Mouse (Mus musculus) layer of hippocampus, postnatal 25 days (tissue): ENCODE data around the gene Lrp5. TPM values are rescaled to one million over a fixed set of nuclear protein-coding genes. Genes with fewer than 3 reads are reported as not detected.

Source experiments
- DNase-seq, 2 experiments: peaks; one replicate each; pipeline ENCODE4 v3.0.0; 2022; ENCODE audit warnings: mixed read lengths in 2 of 2, low spot score in 1 of 2; ENCODE audit errors: extremely low spot score in 1 of 2
- total RNA-seq, 2 experiments: library from RNA; stranded (reverse); gene quantifications; 2 replicates each; pipeline ENCODE4 v1.2.3; 2021

The Lrp5 gene
- total RNA-seq, 2 experiments from 2014 or later = 10.3 to 10.9 TPM

DNA sequence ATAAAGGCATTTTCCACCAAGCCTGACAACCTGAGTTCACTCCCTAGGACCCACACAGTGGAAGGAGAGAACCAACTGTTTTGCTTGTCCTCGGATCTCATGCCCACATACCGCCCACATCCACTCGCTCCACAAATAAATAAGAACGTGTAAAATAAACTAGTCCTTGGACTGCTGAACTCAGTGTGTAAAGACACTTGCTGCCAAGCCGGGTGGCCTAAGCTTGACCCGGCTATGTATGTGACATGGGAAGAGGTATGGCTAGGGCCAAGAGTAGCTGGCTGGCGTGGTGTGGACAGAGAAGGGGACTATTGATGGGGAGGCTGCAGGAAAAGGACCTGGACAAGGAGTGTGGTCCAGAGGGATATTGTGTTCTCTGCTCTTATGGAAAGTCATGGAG is 11.7 kb upstream of the Lrp5 start:
- no peak for DNase-seq

DNA sequence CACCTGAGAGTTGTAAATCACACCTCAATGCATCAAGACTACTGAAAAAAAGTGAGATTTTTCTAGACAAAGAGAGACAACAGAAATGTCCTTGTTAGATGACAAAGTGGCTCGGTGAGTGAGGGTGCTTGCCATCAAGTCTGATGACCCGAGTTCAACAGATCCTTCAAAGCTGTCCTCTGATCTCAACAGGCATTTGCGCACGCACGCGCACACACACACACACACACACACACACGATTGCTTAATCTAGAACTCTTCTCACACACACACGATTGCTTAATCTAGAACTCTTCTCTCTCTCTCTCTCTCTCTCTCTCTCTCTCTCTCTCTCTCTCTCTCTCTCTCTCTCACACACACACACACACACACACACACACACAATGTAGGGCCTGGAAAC is 9.6 kb upstream of the Lrp5 start:
- no peak for DNase-seq

DNA sequence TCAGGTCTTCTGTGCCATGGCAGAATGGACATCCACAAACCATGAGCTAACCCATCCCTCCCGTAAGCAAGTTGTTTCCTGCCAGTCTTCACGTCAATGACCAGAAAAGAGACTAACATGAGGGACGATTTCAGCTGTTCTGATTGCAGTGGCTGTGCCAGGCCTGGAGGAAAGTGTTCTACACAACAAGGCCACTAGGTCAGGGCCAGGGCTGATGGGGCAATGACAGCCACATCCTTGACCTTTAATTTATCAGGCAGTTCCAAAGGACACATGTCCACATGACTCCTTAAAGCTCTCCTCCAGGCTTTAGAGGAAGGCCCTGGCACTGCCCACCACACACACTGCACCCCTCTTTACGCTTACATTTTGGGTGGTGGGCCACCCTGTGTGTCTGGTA is 9.1 kb upstream of the Lrp5 start:
- no peak for DNase-seq

DNA sequence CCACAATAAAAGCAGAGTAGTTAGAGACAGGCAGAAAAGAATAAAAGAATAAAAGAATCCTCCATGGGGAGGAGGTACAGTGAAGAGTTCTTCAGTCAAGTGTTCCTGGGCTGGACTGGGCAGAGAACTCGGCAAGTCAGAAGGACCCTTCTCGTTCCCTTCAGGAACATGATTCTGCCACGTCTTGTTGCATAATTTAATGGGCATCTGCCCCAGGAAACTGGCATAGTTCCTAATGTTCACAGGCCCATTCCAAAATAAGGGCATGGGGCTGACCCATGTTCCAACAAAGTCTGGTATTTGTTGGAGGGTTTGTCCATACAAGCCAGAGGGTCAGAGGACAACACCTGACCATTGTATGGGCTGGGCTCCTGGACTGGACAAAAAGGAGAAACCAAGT is 8.6 kb upstream of the Lrp5 start:
- no peak for DNase-seq

DNA sequence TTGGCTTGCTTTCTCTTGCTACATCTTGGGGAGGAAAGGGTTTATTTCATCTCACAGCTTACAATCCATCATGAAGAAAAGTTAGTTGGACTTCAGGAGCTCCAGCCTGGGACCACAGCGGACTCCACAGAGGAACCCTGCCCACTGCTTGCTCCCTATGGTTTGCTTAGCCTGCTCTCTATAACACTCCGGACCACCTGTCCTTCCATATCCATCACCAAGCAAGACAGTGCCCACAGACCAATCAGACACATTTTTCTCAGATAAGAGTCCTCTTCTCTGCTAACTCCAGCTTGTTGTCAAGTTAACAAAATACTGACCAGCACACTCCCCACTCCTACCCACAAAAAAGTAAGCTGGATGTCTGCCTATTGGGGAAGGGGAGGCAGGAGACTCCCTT is 8.1 kb upstream of the Lrp5 start:
- no peak for DNase-seq

DNA sequence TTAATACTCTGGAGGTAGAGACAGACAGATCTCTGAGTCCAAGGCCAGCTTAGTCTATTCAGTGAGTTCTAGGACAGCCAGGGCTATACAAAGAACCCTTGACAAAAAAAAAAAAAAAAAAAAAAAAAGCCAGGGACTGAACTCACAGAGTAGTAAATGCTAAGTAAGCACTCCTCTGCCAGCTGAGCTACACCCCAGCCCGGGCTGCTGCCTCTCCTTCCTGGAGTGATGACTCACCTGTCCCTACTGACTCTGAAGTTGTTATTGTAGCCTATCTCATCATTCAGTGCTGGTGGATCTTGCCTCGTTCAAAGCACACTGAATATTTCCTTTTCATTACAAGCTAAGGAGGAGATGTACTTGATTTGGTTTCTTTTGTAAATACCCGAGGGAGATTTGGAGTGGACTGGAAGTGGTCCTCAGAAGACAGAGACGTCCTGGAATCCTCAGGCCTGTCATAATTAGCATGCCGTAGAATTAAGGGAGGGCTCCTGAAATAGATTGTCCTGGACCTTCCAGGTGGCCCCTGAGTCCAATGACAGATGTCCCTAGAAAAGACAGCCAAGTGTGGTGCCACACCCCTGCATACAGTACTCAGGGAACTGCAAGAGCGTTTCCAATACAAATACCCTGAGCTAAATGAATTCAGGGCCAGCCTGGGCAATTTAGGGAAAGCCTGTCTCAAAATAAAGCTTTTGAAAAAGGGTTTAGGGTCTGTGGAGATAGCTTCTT is 6.2 kb upstream of the Lrp5 start:
- DNase-seq = no peak

DNA sequence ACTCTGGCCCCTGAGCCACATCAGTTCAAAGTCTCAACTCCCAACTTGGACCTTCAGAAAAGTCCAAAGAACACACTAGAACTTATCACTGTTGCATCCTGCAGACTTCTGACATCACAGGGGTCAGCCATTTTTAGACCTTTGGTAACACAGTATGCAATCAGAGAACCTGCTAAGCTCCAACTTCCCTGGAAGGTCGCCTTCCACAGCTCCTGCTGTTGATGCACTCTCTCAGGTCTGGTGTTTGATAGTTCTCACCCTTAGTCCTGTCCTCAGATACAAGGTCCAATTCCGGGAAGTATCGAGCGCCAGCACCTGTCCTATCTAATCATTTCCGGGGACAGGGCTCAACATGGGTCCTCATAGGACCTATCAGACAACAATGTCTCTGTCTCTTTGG is 5.0 kb upstream of the Lrp5 start:
- DNase-seq = no peak

DNA sequence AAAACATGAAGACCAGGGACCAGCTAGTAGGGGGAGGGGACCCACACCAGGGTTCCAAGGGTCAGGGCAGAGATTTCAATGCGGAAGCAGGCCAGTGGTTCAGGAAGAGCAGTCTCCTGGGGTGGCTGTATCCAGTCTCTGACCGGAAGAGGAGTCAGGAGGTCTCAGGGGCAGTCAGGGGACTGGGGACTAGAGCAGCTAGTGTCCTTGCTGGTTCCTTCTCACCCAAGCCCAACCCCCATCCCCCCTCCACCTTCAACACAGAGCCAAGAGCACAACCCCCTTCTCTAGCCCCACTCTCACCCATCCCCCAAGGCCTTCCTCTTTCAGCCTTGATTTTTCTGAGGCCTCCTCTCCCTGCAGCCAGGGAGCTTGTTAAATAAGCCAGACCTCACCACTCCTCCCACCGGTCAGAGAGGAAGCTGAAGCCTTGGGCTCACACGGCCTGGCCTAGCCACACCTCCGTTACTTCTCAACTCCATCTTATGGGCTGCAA is 1.4 kb upstream of the Lrp5 start:
- DNase-seq = no peak

DNA sequence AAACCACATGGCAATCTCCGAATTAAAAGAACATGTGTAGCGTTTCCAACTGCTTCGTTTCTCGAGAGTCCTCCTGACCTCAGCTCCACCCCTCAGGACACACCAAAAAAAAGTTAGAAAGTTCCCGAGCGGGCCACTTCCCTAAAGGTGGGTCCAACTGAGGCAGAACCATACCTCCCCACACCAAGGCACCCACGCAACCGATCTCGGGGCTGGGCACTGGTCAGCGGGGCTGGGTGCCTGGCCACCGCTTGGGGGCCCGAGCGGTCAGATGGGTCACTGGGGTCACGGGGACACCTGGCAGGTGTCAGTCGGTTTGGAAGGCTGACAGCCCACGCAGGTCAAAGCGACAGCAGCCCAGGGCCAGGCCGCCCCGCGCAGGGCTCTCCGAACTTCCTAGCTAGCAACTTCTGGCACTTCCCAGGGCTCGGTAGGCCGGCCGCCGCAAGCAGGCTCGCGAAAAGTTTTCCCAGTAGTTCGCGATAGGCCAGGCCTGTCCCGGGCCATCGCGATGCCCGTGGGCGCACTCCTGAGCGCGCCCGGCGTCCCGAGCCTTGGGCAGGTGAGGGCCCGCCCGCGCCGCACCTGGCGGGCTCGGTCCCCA is 651 bp downstream of the Lrp5 start:
- no peak for DNase-seq

DNA sequence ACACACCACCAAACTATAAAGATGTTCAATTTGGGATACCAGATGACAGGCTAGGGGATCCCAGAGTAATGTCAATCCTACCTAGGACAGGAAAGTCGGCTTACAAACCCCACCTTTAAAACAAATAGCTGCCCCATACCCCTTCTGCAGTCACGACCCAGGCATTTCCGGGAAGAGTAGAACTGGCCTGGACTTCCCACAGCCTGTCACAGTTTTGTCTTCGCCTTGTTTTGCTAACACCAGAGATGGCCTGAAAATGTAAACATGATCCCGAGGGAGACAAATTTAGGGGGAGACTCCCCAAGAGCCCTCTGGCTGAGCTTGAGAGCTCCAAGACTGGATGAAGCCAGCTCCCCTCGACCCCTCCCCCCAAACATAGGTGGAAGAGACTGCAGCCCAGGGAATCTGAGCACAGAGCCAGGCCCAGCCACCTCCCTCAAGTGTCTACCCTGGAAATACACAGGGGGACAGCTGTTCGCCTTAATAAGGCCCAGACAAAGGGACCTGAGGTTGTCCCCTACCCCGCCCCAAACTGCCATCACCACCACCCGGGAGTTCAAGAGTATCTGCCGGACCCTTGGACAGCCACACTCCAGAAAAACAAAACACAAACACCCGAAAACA is 1.3 kb downstream of the Lrp5 start:
- DNase-seq = no peak

DNA sequence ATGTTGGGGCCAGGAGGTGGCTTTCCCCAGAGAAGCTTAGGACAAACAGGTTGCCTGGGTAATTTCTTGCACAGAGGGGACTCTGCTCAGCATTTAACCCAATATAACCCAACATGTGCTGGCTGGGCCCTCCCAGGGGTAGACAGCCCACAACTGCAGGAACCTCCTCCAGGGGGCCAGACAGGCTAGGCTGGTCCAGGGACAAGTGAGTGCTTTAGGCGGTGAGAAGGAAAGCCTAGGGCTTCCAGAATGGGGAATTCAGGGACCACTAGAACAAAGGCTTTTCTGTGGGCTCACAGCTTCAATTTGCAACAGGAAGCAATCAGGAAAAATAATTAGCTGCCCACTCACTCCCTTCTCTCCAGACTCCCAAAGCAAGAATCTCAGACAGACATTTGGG is 1.9 kb downstream of the Lrp5 start:
- no peak for DNase-seq

DNA sequence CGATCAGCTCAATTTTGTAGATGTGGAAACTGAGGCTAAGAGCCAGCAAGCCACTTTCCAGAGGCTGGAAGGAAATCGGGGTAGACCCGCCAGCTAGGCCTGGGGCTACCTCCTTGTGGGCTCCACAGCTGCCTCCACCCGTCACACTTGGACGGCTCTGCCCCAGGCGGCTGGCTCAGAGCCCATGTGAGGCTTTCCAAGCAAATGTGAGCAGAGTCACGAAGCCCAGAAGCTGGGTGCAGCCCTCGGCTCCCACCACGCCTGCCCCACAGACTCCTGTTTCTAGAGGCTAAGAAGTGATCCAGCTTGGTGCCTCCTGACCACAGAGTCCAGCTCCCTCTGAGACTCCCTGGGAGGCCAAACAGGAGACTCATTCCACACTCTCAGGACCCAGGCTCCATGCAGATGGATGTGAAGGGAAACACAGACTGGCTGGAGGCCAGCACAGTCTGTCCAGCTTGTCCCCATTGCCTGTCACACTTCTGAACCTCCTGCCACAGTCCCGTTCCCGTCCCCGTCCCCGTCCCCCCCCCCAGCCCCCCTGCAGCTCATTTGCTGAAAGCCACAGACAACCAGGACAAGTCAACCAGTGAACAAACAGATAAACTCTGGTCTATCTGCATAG is 4.9 kb downstream of the Lrp5 start:
- peak in 1 of 2 experiments; percentile 47 for DNase-seq

DNA sequence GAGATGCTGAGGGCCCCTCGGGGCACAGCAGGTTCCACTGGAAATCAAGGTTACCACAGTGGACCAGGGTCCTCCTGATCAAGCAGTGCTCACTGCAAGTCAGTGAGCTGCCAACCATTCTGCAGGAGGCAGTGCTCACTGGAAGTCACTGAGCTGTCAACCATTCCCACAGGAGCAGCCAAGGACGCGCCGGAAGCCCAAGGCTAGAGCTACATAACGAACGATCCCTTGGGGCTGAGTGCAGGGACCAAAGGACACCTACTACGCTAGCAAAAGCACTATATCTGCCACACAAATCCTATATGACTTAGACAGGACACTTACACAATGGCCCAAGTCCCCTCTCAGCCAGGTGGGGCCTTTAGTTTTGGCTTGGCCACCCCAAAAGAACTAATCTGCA is 5.6 kb downstream of the Lrp5 start:
- no peak for DNase-seq

DNA sequence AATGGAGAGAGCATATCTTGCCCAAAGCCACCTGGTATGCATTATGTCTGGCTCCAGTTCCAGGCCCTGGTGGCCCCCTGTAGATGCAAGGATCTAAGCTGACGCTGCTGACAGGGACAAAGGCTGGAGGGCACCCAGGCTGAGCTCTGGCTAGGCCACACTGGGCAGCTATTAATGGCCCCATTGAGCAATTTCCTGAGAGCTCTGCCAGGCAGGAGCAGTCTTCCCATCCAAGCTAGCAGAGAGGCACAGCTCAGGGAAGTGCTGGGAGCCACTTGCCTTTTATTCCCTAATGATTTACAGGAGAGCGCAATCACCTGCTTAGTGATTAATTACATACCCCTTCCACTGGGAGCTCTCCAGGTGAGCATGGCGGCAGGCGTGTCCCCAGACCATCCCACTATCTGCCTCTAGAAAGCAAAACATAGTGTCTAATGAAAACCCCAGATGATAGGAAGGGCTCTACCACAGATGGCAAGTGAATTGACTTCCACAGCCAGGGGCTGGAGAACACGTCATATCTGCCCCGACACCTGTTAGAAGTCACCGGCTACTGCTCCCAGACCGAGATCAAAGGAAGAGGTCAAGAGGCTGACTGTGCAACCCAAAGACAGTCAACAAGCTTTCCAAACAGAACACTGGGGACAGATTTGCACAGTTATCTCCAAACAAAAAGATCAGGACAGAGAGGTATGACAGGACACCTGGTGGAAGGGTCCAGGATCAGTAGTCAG is 12.1 kb downstream of the Lrp5 start:
- no peak for DNase-seq

DNA sequence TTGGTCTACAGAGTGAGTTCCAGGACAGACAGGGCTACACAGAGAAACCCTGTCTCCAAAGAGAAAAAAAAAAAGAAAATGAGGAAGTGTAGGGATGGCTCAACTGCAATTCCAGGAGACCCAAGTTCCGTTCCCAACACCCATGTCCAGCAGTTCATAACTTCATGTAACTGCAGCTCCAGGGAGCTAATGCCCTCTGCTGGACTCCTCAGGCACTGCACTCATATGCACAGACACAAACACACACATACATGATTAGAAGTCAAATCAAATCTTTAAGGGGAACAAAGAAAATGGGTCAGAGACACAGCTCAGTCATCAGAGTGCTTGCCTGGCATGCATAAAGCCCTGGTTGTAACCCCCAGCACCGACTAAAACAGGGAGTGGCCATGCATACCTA is 13.2 kb downstream of the Lrp5 start:
- DNase-seq = no peak

DNA sequence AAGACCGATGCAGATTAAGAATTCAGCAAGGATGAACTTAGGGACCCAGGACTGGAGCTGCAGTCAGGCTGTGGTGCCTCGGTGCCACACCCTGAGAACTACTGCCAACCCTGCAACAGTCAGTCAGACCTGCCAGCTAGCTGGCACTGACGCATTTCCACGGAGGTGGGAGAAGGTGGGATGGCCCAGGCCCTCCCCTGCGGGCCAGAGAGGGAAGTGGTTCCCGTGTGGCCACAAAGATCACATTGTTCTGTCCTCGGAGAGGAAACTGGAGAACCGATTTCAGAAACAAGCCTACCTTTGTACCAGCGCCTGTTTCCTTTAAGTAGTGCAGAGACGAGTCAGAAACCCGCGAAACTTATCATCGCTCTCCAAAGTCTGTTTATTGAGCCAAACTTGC is 17.3 kb downstream of the Lrp5 start:
- DNase-seq = no peak

DNA sequence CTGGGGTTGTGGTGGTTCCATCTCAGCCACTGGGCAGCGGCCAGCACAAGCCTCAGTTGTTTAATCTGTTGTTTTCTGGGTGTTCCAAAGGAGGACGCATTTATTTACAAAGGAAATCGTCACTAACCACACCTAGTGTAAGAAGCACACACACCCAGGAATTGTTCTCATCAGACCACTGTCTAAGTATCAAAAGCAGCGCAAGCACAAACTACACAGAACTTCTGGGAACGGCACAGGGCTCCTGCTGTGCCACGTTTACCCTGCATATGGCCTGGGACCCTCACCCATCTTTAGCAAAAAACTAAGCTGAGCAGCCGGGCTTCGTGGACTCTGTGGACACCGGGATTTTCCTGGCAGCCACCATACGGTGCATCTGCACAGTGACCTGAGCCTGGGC is 17.8 kb downstream of the Lrp5 start:
- no peak for DNase-seq

DNA sequence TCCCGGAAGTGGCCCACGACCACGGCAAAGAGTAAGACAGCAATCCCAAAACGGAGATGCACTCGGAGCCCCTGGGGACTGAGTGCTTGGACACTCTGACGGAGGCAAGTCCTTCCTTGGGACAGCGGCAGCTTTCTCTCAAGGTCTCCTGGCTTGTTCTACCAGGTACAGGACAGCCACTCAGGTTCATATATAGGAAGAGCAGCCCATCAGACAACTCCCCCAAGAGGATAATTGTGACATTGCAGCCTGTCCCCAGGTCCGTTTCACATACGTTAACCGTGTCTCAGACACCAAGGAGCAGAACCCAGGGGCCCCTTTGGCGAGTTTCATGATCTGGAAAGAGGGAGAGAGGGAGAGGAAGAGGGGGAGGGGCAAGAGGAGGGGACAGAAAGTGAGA is 18.4 kb downstream of the Lrp5 start:
- DNase-seq = no peak

DNA sequence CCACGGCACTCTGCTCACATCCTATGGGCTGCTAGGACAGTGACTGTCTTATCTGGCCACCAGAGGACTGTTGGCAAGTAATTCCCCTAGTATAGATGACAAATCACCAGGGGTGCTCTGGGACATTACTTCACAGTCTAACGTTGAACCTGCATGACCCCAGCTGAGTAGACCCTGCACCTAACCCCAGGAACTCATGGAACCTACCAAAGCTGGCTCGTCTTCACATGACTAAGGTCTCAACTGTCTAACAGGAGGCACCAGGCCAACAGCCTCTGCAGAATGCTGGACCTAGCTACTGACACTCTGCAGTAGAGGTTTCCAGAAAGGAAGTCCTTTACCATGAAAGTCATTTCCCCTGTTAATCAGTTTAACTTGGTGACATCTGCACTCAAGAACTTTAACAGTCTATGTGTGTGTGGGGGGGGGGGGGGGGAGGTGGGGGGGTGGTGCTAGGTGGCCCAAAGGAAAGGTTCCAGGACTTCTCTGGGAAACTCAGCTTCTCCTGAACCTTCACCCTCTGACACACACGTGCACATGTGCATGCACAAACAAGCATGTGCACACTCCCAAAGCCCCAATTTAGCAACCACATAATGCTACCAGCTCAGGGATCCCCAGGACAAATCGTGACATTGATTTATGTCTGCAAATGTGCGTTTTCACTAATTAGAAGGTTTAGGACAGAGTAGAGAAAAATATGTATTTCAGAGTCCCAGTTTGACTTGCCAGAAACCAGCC is 19.0 kb downstream of the Lrp5 start:
- no peak for DNase-seq

DNA sequence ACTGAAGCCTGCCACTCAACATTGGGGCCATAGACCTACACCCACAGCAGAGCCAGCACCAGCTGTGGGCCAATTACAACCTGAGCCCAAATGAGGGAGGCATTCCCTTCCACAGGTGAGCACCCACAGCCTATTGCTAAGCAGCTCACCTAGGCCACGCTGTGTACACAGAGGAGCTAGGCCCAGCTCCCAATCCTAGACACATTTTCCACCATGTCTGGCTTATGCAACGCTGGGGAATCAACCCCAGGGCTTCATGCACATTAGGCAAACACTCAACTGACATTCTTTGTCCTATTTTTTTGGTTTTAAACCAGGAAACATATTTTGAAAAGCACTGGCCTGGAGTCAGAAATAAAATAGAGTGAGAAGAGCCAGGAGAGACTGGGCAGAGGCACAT is 19.7 kb downstream of the Lrp5 start:
- no peak for DNase-seq
